Mouse (Mus musculus) embryonic fibroblast, embryonic 13.5 days (primary cell): Measurements from ENCODE around the gene Gpr84.

Experiments used
- CTCF ChIP-seq: IDR thresholded peaks from 2 replicates; pipeline ENCODE4 v1.5.1; 2011; ENCODE audit warnings: mild to moderate bottlenecking, control low read depth, low read length, moderate library complexity, borderline replicate concordance; ENCODE audit not compliant: insufficient read depth
- POLR2A ChIP-seq: IDR thresholded peaks from 2 replicates; pipeline ENCODE4 v1.6.1; 2011; ENCODE audit warnings: low read depth, mild to moderate bottlenecking, control low read depth, low read length, moderate library complexity

GRCm38 (mm10) chr15:103268903-103269302 lies 41.5 kb downstream of the Gpr84 start:
- TF ChIP-seq CTCF (no peak), POLR2A (no peak)
